Mouse (Mus musculus) kidney, adult 8-10 months (tissue): ENCODE data around the gene Nxph4.
A peak's percentile ranks its signal among the peaks of the same experiment; 100 is the strongest.

Source experiments
- DNase-seq, 2 experiments: peaks; one replicate each; pipeline ENCODE4 v3.0.0; 2022

Gene Nxph4

GRCm38 (mm10) chr10:127534036-127534928 is at the start of gene Nxph4:
TSS of gene Nxph4 (minus strand) at chr10:127534559.
- no peak for DNase-seq

- DNase-seq: no peak
These were observed 49.3 kb upstream of the Nxph4 start for GRCm38 (mm10) chr10:127583649-127584048.

GRCm38 (mm10) chr10:127581291-127581690 is 46.9 kb upstream of the Nxph4 start:
- DNase-seq: no peak

- DNase-seq: no peak
These were observed 43.6 kb upstream of the Nxph4 start for GRCm38 (mm10) chr10:127577982-127578381.

GRCm38 (mm10) chr10:127577156-127577555 is 42.8 kb upstream of the Nxph4 start:
- DNase-seq: no peak

GRCm38 (mm10) chr10:127576381-127576961 is 42.1 kb upstream of the Nxph4 start:
- peak; percentile 69 to 85 for DNase-seq

GRCm38 (mm10) chr10:127575741-127576140 is 41.4 kb upstream of the Nxph4 start:
- DNase-seq: no peak

GRCm38 (mm10) chr10:127572281-127572680 is 37.9 kb upstream of the Nxph4 start:
- DNase-seq: no peak

- no peak for DNase-seq
These were observed 36.7 kb upstream of the Nxph4 start for GRCm38 (mm10) chr10:127570937-127571641.

- DNase-seq: no peak
These were observed 36.0 kb upstream of the Nxph4 start for GRCm38 (mm10) chr10:127570384-127570783.

GRCm38 (mm10) chr10:127569450-127569849 is 35.1 kb upstream of the Nxph4 start:
- DNase-seq: peak; percentile 64 to 82

GRCm38 (mm10) chr10:127566553-127567326 is 32.4 kb upstream of the Nxph4 start:
- no peak for DNase-seq

- no peak for DNase-seq
These were observed 29.9 kb upstream of the Nxph4 start for GRCm38 (mm10) chr10:127564301-127564700.

GRCm38 (mm10) chr10:127563840-127564239 is 29.5 kb upstream of the Nxph4 start:
- no peak for DNase-seq

GRCm38 (mm10) chr10:127561145-127561544 is 26.8 kb upstream of the Nxph4 start:
- DNase-seq: no peak

- DNase-seq: no peak
These were observed 23.0 kb upstream of the Nxph4 start for GRCm38 (mm10) chr10:127557397-127557796.

GRCm38 (mm10) chr10:127555703-127556102 is 21.3 kb upstream of the Nxph4 start:
- peak in 1 of 2 experiments; percentile 34 for DNase-seq

- no peak for DNase-seq
These were observed 15.5 kb upstream of the Nxph4 start for GRCm38 (mm10) chr10:127549892-127550291.

GRCm38 (mm10) chr10:127548236-127548635 is 13.9 kb upstream of the Nxph4 start:
- no peak for DNase-seq

- no peak for DNase-seq
These were observed 12.1 kb upstream of the Nxph4 start for GRCm38 (mm10) chr10:127546505-127546904.

- DNase-seq: no peak
These were observed 10.0 kb upstream of the Nxph4 start for GRCm38 (mm10) chr10:127544375-127544774.

GRCm38 (mm10) chr10:127543916-127544315 is 9.6 kb upstream of the Nxph4 start:
- no peak for DNase-seq

GRCm38 (mm10) chr10:127542720-127543119 is 8.4 kb upstream of the Nxph4 start:
- DNase-seq: no peak
